In the genomic region with DNA sequence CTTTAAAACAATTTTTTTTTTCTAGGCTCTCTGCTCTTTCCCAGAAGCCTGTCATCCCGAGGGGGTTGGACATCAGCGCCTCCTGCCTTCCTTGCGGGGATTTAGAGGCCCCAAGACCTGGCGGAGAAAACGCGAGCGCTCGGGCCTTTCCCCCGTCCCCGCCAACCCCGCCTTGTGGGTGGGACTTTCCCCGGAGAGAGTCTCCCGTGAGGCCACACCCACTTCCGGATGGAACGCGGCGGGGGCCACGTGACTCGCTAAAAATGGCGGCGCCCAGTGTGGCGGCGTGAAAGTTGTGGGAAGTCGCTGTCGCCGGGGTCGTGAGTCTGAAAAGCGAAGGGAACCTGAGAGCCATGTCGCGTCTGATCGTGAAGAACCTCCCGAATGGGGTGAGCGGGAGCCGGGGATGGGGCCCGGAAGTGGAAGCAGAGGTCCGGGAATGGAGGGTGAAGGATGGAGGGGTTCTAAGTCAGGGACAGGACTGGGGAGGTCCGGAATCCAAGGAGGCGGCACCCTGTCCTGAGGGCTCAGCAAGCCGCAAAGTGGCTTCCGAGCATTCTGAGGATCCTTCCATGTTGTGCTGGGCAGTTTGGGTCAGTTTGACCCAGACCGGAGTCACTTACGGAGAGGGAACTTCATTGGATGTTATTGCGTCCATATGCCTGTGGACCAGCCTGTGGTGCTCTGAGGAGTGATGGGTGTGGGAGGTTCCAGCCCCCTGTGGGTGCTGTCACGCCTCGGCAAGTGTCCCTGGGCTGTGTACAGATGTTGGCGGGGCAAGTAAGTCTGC, we compare ENCODE assay signal across 8 mouse cellular contexts. TPM values are rescaled to one million over a fixed set of nuclear protein-coding genes. Genes with fewer than 3 reads are reported as not detected.
A peak's percentile ranks its signal among the peaks of the same experiment; 100 is the strongest.
DNase-seq lines count a peak whose midpoint lies in the region; ATAC-seq and TF ChIP-seq lines count a peak whose summit lies in the region.

Gene Rbm19 (plus strand): TSS at position 205 of the 790 bp plus-strand sequence.

- H3K4me1 ChIP-seq in bone marrow, adult 2 months (ENCODE audit: control insufficient read depth, insufficient read depth, low read length), result peaks cover 1% of the 10 kb centered on the region; the same call in 1 of the 2 replicates
- peaks cover 9% of the 10 kb centered on the region; the same call in 1 of the 2 replicates for H3K4me1 ChIP-seq in embryonic facial prominence, embryonic 15.5 days
- H3K4me1 ChIP-seq in heart, embryonic 10.5 days, result peaks cover 6% of the 10 kb centered on the region
- peaks cover 8% of the 10 kb centered on the region for H3K4me1 ChIP-seq in kidney, embryonic 15.5 days

- peak; percentile 89 for DNase-seq in 416B (ENCODE audit: low read depth)
- peak; percentile 97 for DNase-seq in heart, embryonic 10.5 days (ENCODE audit: low spot score)
- peak; percentile 94 for DNase-seq in liver
- DNase-seq in spleen, postnatal 4 days (ENCODE audit: low spot score in 2 of 2), result peak; percentile 90 to 94

- no peaks in the 10 kb centered on the region for H3K27me3 ChIP-seq in embryonic facial prominence, embryonic 15.5 days
- H3K27me3 ChIP-seq in heart, embryonic 10.5 days (ENCODE audit: insufficient read depth, poor library complexity, severe bottlenecking), result no peaks in the 10 kb centered on the region; the same call in 1 of the 2 replicates
- H3K27me3 ChIP-seq in kidney, embryonic 15.5 days, result peaks cover 3% of the 10 kb centered on the region; the same call in 1 of the 2 replicates

- peak; percentile 49; the same call in 1 of the 2 replicates for TF ChIP-seq POLR2A in bone marrow, adult 2 months (IDR thresholded peaks at IDR 0.05; ENCODE audit: borderline replicate concordance, control insufficient read depth, low read depth, low read length)

- no peak within 1 kb of the TSS for H3K27ac ChIP-seq in bone marrow, adult 2 months (ENCODE audit: control insufficient read depth, insufficient read depth, low read depth, low read length, poor library complexity)
- no peak within 1 kb of the TSS for H3K27ac ChIP-seq in embryonic facial prominence, embryonic 15.5 days (replicated peaks)
- peak within 1 kb of the TSS; percentile 86 for H3K27ac ChIP-seq in heart, embryonic 10.5 days
- H3K27ac ChIP-seq in kidney, embryonic 15.5 days, result 0 out of 2 replicates have a peak within 1 kb of the TSS, but pooled peaks have one; percentile 4

- no peak for TF ChIP-seq CTCF in bone marrow, adult 2 months (IDR thresholded peaks at IDR 0.05; ENCODE audit: control insufficient read depth, insufficient read depth, low read length)

- H3K9me3 ChIP-seq in embryonic facial prominence, embryonic 15.5 days (replicated peaks), result no peaks in the 10 kb centered on the region
- no peaks in the 10 kb centered on the region for H3K9me3 ChIP-seq in heart, embryonic 10.5 days
- no peaks in the 10 kb centered on the region for H3K9me3 ChIP-seq in kidney, embryonic 15.5 days (replicated peaks)

- WGBS in bone marrow, adult 2 months, result under 1% methylated on average over 46 of the region's 46 CpGs
- WGBS in embryonic facial prominence, embryonic 15.5 days, result under 1% methylated on average over 46 of the region's 46 CpGs
- under 1% methylated on average over 46 of the region's 46 CpGs for WGBS in heart, embryonic 10.5 days
- WGBS in kidney, embryonic 15.5 days, result under 1% methylated on average over 46 of the region's 46 CpGs

- peak within 1 kb of the TSS; percentile 92 for H3K4me3 ChIP-seq in bone marrow, adult 2 months (replicated peaks; ENCODE audit: control insufficient read depth, low read depth, low read length)
- peak within 1 kb of the TSS; percentile 87 for H3K4me3 ChIP-seq in embryonic facial prominence, embryonic 15.5 days (replicated peaks)
- H3K4me3 ChIP-seq in heart, embryonic 10.5 days, result peak within 1 kb of the TSS; percentile 77
- peak within 1 kb of the TSS; percentile 61 for H3K4me3 ChIP-seq in kidney, embryonic 15.5 days (replicated peaks)

- peak within 1 kb of the TSS; percentile 58 for H3K9ac ChIP-seq in embryonic facial prominence, embryonic 15.5 days
- peak within 1 kb of the TSS; percentile 49 for H3K9ac ChIP-seq in kidney, embryonic 15.5 days

- peaks cover 28% of the 10 kb centered on the region for H3K36me3 ChIP-seq in embryonic facial prominence, embryonic 15.5 days
- peaks cover 30% of the 10 kb centered on the region for H3K36me3 ChIP-seq in heart, embryonic 10.5 days
- peaks cover 30% of the 10 kb centered on the region for H3K36me3 ChIP-seq in kidney, embryonic 15.5 days

- peak; percentile 80 for ATAC-seq in embryonic facial prominence, embryonic 15.5 days (ENCODE audit: insufficient number of reproducible peaks, low FRiP score, low TSS enrichment, low read depth)
- peak; percentile 86 for ATAC-seq in kidney, embryonic 15.5 days (replicated peaks; ENCODE audit: low FRiP score)
- ATAC-seq in monocyte, adult 5-6 weeks (replicated peaks; ENCODE audit: insufficient number of reproducible peaks, low FRiP score, low TSS enrichment, poor library complexity, severe bottlenecking), result peak; percentile 93

- H3K4me2 ChIP-seq in embryonic facial prominence, embryonic 15.5 days (replicated peaks), result peak within 1 kb of the TSS; percentile 81
- H3K4me2 ChIP-seq in kidney, embryonic 15.5 days, result peak within 1 kb of the TSS; percentile 82

RNA-seq across cellular contexts. Expression of gene Rbm19, which starts in this region (rescaled TPM):
- 6.8 and 21.3 TPM in 2 replicates for polyA plus RNA-seq in bone marrow, adult 2 months (2011; ENCODE audit: insufficient read depth, insufficient read length, low replicate concordance, missing spikeins)
- polyA plus RNA-seq in embryonic facial prominence, embryonic 15.5 days (2015; fragmentation: Nextera tagmentation; extraction: Ambion mirVana), result 19.2 and 21.7 TPM in 2 replicates
- 27.8 and 31.4 TPM in 2 replicates for polyA plus RNA-seq in heart, embryonic 10.5 days (2016; fragmentation: Nextera tagmentation; extraction: Ambion mirVana)
- 25.0 and 25.9 TPM in 2 replicates for polyA plus RNA-seq in kidney, embryonic 15.5 days (2015; fragmentation: Nextera tagmentation; extraction: Ambion mirVana)
- total RNA-seq in monocyte, adult 5-6 weeks (2017), result 15.9 to 22.4 TPM (median 22.2 TPM) in 3 replicates

Comparison
In these comparisons a context has a peak if more than half of its experiments do, and no peak if none do; other contexts are left out.
1. H3K27ac ChIP-seq: peak in heart, embryonic 10.5 days (single experiment) and kidney, embryonic 15.5 days (single experiment); none in bone marrow, adult 2 months (single experiment) and embryonic facial prominence, embryonic 15.5 days (single experiment).
2. Peak in every context shown above with its lines, with median percentiles within 50 percentile points of each other: DNase-seq, H3K4me3 ChIP-seq and ATAC-seq.